Mouse (Mus musculus) mature B cell (primary cell): Measurements from ENCODE around the gene Ola1.

Source experiments
- in situ Hi-C: fragments of 300-500 bp; cut with MboI; formaldehyde crosslinking; loops from 2 replicates; pipeline ENCODE4 v1.14.3; 2019

Gene Ola1

DNA sequence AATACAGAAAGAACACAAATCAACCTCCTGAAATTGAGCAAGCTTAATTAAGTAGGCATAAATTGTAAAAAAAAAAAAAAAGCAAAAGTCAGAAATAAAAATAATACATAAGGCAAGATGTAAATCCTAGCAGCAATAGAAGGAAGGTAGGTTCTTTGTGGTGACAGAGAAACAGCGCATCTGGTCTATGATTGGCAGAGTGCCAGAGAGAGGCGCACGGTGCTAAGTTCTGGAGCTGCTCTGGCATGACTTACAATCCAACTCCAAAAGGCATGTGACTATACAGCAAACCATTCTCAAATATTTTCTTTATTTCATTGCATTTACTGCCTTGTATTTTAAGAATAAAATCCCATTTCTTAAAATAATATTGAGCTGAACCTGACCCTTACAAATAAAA, 68.2 kb downstream of the Ola1 start:
- in situ Hi-C loops, result loop anchor here (25.0 kb wide), 1 partner anchor 262 kb away; no protein-coding TSS in a partner anchor

DNA sequence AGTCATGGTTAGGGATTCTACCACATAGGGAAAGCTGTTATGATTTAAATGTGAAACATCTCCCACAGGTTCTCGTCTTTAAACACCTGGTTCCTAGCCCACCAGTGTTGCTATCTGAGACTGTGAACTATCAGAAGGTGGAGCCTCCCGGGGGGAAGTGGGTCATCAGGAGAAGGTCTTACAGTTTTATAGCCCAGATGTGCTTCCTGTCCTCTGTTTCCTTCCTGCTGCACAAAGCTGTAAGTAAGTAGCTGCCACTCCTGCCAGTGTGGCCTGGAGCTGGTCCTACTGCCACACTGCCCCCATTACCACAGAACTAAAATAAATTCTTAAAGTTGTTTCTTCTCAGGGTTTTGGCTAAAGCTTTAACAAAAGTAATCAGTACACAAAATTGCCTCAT, 72.6 kb downstream of the Ola1 start:
- in situ Hi-C loops, result no loop called here

DNA sequence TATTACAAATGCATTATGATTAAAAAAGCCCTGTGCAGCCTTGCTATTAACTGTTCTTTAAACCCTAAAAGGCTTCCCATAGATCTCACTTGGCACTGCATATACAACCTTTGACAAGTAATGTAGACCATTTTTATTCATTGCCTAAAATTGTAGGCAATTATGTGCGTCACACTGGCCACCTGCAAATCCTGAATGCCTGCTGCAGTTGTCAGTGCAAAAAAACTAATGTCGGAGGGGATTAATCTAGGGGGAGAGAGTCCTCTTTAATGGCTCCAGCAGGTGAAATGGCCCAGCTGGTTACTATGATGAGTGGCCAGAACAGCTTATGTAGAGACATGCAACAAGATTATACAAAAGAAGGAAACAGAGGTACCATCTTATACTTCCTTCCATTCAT, 75.0 kb downstream of the Ola1 start:
- in situ Hi-C loops, result no loop called here

DNA sequence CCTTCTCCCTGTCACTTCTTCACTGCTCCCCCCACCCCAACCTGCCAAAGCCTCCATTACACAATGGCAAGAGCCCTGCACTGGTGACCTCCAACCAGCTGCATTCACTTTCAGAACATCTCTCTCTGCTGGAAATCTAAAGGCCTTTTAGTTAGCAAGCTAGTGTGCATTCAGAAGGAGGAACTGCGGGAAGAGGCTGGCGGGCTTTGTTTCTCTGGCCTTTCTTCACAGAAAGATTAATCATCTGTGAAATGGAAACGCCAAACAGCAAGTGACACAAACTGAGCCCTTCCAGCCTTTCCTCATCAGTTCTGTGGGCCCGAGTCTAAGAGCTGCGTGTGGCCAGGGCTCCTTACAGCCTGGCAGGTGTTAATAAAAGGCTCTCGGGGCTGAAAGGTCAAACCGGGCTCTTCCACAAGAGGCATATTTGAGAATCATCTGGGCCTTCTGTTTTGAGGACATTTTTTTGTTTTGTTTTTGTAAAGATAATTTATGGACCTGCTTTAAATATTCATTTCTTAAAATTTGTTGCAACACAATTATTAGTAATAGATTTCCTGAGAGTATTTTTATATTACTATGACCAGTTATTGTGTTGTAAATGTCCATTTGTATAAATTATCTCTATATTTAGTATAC, 75.8 kb downstream of the Ola1 start:
- in situ Hi-C loops, result no loop called here

DNA sequence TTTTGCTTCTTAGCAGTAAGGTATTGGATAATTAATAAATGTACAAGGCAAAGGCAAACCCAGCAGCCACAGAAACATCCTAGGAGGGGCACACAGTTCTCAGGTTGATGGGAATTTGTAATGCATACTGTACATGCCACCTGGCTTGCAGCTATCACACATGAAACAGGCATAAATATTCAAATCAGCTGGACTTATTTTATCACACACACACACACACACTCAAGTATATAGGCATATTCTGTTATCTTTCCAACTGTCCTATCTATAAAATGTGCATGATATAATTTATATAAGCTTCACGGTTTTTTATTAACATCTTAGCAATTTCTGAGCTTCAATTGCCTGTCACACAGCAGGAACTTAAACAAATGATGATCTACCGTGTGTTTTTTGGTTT, 85.8 kb downstream of the Ola1 start:
- in situ Hi-C loops, result no loop called here

DNA sequence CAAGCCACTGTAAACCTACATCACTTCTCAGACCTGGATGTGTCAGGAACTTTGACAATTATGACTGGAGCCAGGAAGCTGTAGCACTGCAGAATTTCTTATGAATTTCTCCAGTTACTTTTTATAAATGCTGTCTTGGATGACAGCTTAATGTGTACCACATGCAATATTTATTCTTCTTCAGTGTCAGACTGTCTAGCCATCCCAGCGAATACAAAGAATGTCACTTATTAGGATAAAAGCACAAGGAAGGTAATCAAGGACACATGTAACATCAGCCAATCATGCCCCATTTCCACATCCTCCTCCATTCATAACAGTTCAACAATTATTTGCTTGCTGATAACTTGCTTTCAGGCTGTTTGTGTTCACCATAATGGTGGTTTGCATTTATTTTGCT, 91.0 kb downstream of the Ola1 start:
- in situ Hi-C loops, result no loop called here

DNA sequence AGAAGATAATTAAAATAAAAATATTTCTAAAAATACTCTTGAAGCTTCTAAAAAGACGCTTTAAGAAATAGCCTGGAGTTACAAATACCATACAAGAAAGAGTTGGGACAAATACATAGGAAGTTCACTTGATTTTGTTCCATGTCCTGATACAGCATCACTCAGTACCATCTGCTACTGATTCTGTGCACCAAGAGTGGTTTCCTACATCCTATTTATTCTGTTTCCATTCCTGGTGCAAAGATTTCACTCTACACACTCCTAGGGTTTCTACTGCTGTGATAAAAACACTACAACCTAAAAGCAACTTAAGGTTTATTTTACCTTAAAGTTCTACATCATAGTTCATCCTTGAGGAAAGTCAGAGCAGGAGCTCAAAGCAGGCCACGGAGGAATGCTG, 99.9 kb downstream of the Ola1 start:
- in situ Hi-C loops, result no loop called here

DNA sequence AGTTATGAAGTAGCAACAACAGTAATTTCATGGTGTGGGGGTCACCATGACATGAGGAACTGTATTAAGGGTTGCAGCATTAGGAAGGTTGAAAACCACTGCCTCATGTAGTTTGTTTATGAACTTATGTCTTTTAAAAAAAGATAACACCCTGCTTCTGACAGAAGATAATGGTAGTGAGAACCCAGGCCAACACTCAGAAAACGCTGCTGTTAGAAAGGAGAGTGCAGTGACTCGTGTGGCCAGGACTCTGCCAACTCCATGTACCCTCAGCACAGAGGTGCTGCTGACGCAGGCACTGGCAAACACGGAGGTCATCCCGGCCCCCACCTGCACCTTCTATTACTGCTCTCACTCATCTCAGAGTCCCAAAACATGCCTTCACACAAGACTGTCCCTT, 111.6 kb downstream of the Ola1 start:
- in situ Hi-C loops, result no loop called here

DNA sequence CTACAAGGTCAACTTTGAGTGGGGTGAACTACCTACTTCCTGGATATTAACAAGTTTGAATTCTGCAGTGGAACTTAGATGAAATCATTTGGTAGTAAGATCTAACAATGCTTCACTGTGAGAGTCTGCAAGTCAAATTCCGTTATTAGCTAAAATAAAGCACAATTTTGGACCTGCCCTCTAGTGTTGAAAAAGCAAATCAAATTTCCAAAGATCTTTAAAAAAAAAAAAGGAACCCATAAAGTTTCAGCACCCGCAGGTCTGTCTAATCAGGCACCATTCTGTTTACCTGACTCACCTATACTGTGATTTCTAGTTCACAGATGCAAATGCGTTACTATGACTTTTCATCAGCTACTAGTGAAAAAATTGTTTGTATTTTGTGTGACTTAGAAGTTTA, 122.2 kb downstream of the Ola1 start:
- in situ Hi-C loops, result no loop called here

DNA sequence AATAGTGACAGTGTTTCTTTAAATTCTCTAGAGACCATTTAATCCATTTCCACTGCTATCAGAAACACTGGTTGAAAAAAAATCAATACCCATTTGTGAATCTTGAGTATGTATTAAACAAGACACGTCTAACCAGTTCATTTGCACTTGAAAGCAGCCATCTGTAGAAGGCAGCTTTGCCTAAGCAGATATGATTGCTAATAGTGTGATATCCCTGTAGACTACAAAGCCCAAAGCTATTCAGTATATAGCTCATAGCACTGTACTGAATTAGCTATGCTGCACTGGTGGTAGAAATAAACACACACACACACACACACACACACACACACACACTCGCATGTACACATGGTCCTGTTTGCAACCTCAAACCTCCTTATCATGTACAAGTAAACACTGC, 123.4 kb downstream of the Ola1 start:
- in situ Hi-C loops, result no loop called here

DNA sequence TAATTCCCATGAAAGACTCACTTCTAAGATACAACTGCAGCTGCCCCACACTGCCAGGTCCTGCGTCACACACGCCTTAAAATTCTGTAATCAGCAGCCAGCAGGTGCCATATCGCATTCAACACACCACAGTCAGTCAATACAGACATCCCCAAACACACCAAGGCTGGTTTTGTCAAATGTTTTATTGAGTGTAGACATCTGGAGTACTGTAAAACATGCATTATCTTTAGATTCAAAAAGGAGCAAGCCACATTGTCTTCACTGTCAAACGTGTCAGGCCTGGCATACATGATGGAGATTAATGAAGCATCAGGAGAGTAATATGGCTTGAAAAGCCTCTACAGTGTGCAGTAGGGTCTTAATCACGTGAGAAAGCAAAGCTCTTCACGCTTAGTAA, 125.7 kb downstream of the Ola1 start:
- in situ Hi-C loops, result no loop called here

DNA sequence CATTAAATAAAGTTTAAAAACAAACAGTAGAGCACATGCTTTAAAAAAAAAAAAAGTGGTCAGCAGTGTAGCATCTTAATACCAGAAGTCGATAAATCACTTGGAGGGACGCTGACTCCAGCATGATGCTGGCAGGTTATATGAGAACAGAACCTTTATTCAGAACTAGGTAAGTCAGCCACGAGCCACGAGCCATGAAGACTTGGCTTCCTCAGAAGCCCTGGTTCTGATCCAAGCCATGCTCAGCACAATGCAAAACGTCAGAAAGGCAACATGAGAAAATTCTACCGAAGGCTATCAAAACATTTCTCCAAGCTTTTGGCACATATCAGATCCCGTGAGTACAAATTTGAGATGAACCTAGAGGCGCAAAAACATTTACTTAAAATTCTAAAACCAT, 127.4 kb downstream of the Ola1 start:
- in situ Hi-C loops, result no loop called here

DNA sequence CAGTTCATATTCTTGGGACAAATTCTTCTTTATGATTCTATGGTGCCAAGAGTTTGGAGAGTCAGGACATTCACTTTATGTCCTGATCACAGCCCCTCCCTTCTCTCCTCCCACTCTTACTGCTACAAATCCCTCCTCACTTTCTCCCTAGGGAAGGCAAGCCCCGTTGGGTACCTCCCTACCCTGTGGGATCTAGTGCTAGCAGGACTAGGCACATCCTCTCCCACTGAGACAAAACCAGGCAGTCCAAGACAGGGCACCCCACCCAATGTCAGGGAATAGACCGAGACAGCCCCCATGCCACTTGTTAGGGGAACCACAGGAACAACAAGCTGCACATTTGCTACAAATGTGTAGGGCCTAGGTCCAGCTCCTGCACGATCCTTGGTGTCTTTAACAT, 131.1 kb downstream of the Ola1 start:
- in situ Hi-C loops, result no loop called here

DNA sequence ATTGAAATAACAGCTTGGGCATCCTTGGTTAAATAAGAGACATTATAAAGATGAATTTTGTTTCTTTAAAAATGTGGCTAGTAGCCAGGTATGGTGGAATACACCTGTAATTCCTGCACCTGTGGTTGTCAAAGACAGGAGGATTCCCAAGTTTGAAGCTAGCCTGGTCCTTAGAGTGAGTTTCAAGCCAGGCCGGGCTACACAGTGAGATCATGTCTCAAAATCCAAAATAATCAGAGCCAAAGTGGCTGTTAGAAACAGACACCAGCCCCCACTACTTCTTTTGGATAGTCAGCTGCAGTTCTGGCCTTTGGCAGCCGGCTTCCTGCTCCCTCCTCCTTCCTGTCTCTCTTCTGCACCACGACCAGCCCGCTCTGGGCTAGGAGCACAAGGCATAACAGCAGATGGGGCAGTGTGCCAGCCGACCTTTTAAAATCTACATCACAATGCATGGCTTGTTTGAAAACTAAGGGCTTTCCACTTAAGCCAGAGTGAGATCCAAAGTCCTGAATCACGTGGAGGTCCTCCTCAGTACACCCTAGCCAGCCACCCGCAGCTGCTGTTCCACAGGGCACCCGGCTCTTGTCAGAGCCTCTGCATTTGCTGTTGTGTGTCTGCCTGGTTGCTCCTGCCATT, 132.9 kb downstream of the Ola1 start:
- in situ Hi-C loops, result no loop called here

DNA sequence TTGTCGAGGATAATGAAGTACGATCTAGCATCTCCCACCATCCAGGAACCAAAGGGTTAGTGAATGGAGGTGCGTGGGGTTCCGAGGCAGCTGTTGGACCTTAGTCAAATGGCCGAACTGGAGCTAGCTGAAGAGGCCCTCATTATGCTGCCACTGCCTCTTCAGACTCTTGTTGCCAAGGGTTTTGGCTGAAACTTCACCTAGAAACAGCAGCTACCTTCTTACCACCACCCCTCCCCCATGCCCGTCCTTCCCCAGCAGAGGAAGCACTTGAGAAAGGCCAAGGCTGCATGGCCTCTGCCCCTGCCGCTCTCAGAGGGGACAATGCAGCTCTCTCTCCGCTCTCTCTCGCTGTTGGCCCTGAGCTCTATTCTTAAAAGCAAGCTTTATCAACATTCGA, 136.2 kb downstream of the Ola1 start:
- in situ Hi-C loops, result no loop called here

DNA sequence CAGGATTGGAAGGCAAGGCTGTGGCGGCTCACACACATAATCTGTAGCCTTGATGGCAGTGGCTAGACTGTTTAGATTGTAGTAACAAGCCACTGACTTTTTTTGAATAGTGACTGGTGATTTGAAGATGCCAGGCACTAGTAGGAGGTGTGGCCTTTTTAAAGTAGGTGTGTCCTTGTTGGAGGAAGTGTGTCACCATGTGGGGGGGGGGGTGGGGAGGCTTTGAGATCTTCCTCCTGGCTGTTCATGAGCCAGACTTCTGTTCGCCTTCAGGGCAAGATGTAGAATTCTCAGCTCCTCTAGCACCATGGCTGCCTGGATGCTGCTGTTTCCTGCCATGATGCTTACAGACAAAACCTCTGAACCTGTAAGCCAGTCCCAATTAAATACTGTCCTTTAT, 136.9 kb downstream of the Ola1 start:
- in situ Hi-C loops, result no loop called here

DNA sequence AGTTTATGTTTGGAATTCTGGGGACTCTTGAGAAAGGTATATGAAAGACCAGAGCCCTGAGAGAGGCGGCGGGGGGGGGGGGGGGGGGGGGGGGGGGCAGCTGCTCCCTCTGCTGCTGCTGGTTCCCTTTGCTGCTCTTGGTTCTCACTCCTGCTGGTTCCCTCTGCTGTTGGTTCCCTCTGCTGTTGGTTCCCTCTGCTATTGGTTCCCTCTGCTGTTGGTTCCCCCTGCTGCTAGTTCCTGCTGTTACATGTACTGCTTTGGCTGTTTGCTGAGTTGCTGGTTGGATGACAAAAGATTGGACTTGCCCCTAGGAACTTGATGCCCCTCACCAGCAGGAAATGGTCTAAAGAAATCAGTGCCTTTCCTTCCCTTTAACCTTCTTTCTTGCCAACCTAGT, 138.6 kb downstream of the Ola1 start:
- in situ Hi-C loops, result no loop called here

DNA sequence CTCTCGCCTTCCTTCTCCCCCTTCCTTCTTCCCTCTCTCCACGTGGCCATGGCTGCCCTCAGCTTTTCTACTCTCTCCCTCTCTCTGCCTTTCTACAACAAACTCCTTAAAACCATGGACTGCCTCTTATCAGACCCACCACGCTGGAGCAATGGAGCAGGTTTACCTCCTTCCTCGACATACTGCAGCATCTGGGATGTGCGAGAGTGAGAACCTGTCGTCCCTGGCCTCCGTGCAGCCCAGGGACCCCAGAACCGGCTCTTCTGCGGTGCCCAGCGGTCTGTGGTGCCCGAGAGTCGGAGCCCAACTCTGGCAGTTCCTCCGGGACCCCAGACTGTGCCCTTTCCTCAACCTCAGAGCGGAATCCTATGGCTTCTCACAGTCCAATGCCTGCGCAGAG, 139.4 kb downstream of the Ola1 start:
- in situ Hi-C loops, result no loop called here

DNA sequence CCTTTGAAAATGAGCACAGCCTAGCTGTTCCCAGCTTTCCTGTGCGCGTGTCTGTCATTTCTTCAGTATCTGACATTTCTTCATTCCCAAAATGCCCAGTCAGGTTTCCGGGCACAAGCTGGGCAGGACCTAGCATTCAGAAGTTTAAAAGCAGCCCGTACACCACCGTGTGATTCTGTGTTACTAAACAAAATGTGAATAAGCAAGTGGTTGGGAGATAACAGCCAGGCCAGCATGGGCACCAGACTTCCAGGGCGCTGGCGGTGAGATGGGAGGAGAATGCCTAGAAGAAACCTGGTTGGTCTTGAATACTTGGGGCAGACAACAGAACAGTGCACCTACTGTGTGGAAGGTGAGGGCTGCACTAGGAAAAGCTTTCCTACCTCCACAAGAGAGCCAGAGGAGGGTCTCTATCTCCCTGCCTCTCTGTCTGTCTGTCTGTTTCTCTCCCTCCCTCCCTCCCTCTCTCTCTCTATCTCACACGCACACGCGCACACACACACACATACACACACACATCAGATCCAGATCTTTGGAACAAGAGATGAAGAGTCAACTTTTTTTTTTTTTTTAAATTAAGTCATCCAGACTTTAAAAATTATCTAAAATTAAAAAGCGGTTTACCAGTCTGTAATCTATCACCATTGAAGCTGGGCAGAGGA, 144.8 kb downstream of the Ola1 start:
- in situ Hi-C loops, result no loop called here

DNA sequence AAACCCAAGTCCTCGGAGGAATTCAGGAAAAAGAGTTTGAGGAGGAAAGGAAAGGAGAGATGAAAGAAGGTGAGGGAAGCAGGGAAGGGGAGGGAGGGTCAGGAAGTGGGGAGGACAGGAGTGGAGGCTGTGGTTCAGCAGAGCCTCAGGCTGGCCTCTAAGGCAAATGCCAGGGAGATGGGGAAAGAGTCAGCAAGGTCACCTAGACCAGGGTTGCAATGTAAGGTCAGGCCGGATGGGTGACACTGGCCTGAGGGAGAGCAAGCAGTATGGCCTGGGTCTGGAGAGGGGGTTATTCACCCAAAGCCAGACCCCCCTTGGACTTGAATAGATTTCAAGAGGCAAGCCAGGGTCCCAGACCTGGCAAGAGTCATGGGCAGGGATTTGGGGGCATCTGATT, 147.5 kb downstream of the Ola1 start:
- in situ Hi-C loops, result no loop called here

DNA sequence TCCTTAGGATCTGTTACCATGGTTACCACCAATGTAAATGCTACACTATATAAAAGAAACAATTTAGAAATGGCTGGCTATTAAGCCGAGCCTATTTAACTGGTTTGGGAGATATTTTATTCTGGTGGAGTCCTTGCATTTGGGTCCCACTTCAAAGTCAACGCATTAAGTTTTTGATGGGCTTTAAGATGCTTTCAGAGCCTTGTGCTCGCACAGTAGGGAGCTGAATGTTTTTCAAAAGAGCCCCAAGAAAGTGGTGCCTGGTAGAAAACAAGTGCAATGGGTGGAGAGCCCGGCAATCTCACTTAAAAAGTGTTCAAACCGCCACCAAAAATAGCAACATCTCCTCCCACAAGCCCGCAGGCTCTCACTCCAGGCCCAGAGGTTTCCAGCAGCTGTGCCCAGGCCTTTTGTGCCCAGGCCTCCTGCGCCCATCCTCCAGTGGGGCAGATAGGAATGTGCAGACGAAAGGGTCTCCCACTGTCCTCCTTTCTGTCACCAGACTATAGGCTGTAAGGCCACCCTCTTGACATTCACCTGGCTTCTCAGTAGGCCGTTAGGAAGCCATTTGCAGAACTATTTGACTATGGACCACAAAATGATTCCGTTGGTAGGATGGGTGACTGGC, 148.2 kb downstream of the Ola1 start:
- in situ Hi-C loops, result no loop called here

DNA sequence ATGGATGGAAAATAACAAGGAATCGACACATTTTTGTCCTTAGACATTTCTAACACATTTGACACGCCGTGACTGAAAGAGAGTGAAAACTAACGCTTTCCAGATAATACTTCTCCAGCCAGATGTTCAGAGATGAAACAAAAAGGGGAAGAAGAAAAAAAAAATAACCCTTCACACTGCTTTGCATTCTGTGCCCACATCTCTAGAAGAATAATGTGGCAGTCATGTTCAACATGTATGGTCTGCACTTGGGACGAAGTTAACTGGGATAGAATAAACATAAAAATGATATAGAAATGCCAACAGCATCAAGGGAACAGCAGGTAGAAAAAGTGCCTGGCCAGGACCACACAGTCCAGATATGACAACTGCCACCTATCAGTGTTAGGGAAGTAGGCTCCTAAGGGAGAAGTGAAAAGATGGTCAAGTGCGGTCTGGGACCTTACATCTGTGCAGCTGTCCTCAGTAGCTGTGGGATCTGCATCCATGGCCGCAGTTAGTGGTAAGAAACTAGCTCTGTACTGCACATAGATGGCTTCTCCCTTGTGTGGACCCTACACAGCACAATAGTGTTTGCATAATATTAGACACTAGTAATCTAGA, 149.4 kb downstream of the Ola1 start:
- in situ Hi-C loops, result no loop called here
